Mouse (Mus musculus): ENCODE measurements at regions not wholly inside any gene's neighbourhood (a gene's known extent, or its start where the extent isn't known, plus 50 kb on each side); places are given as distances from the start of the nearest gene placed in this dataset.

DNA sequence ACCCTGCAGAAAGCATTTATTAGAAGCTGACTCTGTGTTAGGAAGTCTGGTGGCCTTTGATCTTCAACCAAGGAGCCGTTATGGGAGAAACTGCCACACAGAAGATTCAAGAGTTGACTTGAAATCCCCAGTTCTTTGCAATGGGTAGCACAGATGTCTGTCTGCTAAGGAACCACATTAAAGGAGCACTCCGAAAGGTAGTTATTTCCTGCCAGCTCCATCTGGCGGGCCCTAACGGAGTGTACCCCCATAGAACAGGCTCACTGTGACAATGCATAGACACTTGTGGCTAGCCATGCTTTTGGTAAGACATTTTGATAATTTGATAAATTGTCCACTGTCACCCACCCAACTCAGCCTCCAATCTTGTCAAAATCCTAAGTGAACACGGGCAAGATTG, 173.3 kb upstream of the Lef1 start:
- 72% methylated on average over 5 of the region's 5 CpGs for WGBS
- no peaks in the 10 kb centered on the region for H3K4me1 ChIP-seq (replicated peaks; ENCODE audit: control insufficient read depth, insufficient read depth, low read length)
- H3K4me2 ChIP-seq = no peak overlapping the region
- H3K36me3 ChIP-seq (ENCODE audit: control insufficient read depth, insufficient read depth, low read length) = no peaks in the 10 kb centered on the region
- no peak for ATAC-seq (replicated peaks; ENCODE audit: low FRiP score)
- no peak for DNase-seq (ENCODE audit: low spot score)
- H3K9ac ChIP-seq (ENCODE audit: low read depth, low read length) = no peak overlapping the region
- H3K4me3 ChIP-seq (ENCODE audit: low read depth, low read length) = no peak overlapping the region
- H3K9me3 ChIP-seq (ENCODE audit: control insufficient read depth, low read length) = no peaks in the 10 kb centered on the region
- H3K27me3 ChIP-seq (replicated peaks; ENCODE audit: control insufficient read depth, insufficient read depth, low read length) = no peaks in the 10 kb centered on the region
- no peak overlapping the region for H3K27ac ChIP-seq (ENCODE audit: low read depth, low read length)

DNA sequence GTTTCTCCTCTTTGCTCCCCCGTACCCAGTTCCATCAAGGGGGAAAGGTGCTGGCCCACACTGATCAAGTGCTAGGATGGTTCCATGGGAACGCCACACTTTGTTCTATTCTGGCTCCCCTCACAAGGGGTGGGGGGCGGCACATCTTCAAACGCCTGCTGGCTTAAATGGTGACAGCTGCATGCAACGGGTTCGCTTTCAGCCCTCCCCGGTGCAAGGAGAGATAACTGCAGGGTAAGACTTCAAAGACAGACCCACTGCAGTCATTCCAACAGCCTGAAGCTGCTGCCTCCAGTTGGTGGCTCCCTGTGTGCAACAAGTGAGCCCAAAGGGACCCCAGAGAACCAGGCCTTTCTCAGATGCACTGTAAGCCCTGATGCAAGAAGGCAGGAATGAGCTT, 173.9 kb upstream of the Lef1 start:
- Histone ChIP-seq H3K9ac (ENCODE audit: low read depth, low read length) (no peak overlapping the region), H3K27me3 (replicated peaks; ENCODE audit: control insufficient read depth, insufficient read depth, low read length) (no peaks in the 10 kb centered on the region), H3K4me2 (no peak overlapping the region), H3K9me3 (ENCODE audit: control insufficient read depth, low read length) (no peaks in the 10 kb centered on the region), H3K27ac (ENCODE audit: low read depth, low read length) (no peak overlapping the region), H3K4me1 (replicated peaks; ENCODE audit: control insufficient read depth, insufficient read depth, low read length) (no peaks in the 10 kb centered on the region), H3K36me3 (ENCODE audit: control insufficient read depth, insufficient read depth, low read length) (no peaks in the 10 kb centered on the region), H3K4me3 (ENCODE audit: low read depth, low read length) (no peak overlapping the region)
- no peak for DNase-seq (ENCODE audit: low spot score)
- 29% methylated on average over 7 of the region's 7 CpGs for WGBS
- no peak for ATAC-seq (replicated peaks; ENCODE audit: low FRiP score)

DNA sequence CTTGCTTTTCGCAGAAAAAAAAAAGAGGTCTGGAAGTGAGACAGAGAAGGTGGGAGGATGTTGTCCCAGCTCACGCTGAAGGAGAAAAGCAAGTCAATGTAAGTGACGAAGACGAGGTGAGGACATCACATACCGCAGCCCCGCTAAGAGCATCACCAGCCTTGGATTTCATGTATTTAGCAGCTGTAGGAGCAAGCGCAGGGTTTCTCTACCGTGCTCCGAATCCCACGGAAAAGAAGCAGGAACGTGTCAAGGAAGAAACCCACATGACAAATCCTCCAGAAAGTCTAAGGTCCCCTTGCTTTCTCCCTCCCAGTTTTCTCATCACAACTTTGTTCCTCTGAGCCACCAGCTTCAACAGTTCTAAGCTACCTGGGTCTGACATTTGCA, 174.3 kb upstream of the Lef1 start:
- H3K4me1 ChIP-seq (replicated peaks; ENCODE audit: control insufficient read depth, insufficient read depth, low read length) = no peaks in the 10 kb centered on the region
- H3K4me3 ChIP-seq (ENCODE audit: low read depth, low read length) = no peak overlapping the region
- H3K27ac ChIP-seq (ENCODE audit: low read depth, low read length) = no peak overlapping the region
- no peak overlapping the region for H3K9ac ChIP-seq (ENCODE audit: low read depth, low read length)
- WGBS = 68% methylated on average over 11 of the region's 11 CpGs
- no peaks in the 10 kb centered on the region for H3K9me3 ChIP-seq (ENCODE audit: control insufficient read depth, low read length)
- H3K4me2 ChIP-seq = no peak overlapping the region
- no peaks in the 10 kb centered on the region for H3K36me3 ChIP-seq (ENCODE audit: control insufficient read depth, insufficient read depth, low read length)
- ATAC-seq (replicated peaks; ENCODE audit: low FRiP score) (no peak), DNase-seq (ENCODE audit: low spot score) (no peak)
- H3K27me3 ChIP-seq (replicated peaks; ENCODE audit: control insufficient read depth, insufficient read depth, low read length) = no peaks in the 10 kb centered on the region

DNA sequence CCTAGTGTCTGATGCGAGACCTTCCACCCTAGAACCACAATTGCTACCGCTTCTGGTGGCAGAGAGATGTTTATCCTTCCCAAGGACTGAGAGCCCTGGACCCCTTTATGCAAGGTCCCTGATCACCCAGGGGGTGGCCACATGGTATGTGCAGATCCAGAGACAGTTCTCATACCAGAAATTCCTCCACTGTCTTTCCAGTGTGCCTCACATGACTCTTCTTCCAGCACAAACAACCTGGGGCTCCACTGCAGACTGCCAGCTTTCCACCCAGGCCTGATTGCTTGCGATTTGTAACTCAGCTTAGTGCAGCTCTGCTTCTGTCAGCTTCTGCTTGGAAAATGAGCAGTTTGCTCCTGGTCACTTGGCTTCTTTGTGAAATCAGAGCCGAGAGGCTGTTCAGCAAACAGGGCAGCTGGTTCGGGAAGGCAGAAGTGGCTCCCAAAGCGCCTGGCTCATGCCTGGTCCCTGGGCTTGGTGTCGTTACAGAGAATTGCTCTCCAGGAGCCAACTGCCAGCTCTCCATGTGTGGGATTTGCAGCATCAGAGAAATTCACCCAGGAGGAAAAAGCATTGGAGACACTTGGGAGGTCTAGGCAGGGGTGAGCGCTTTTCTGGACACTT, 174.9 kb upstream of the Lef1 start:
- 56% methylated on average over 8 of the region's 8 CpGs for WGBS
- Histone ChIP-seq H3K36me3 (ENCODE audit: control insufficient read depth, insufficient read depth, low read length) (no peaks in the 10 kb centered on the region), H3K9ac (ENCODE audit: low read depth, low read length) (no peak overlapping the region), H3K27me3 (replicated peaks; ENCODE audit: control insufficient read depth, insufficient read depth, low read length) (no peaks in the 10 kb centered on the region), H3K4me3 (ENCODE audit: low read depth, low read length) (no peak overlapping the region), H3K27ac (ENCODE audit: low read depth, low read length) (no peak overlapping the region), H3K4me1 (replicated peaks; ENCODE audit: control insufficient read depth, insufficient read depth, low read length) (no peaks in the 10 kb centered on the region), H3K4me2 (no peak overlapping the region), H3K9me3 (ENCODE audit: control insufficient read depth, low read length) (no peaks in the 10 kb centered on the region)
- DNase-seq (ENCODE audit: low spot score) (no peak), ATAC-seq (replicated peaks; ENCODE audit: low FRiP score) (no peak)

DNA sequence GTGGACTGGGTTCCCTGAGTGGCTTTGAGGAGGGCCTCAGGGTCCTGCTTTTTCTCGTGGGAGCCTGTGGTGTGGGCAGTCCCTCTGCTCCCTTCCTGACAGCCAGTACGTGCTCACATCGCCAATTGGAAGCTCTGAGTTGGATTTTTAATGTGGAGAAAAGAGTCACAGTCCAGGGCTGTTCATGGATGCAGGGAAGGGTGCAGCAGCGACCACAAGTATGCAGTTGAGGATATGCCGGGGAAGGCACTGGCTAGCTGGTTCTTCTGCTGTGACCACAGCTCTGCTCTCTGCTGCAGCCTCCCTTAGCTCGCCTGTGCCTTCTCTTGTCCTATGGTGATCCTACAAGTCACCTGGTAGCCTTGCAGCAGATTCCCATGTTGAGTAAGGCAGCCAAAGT, 177.5 kb upstream of the Lef1 start:
- no peaks in the 10 kb centered on the region for H3K36me3 ChIP-seq (ENCODE audit: control insufficient read depth, insufficient read depth, low read length)
- no peak overlapping the region for H3K27ac ChIP-seq (ENCODE audit: low read depth, low read length)
- H3K4me3 ChIP-seq (ENCODE audit: low read depth, low read length) = no peak overlapping the region
- H3K9me3 ChIP-seq (ENCODE audit: control insufficient read depth, low read length) = no peaks in the 10 kb centered on the region
- H3K4me2 ChIP-seq = no peak overlapping the region
- ATAC-seq (replicated peaks; ENCODE audit: low FRiP score) (no peak), DNase-seq (ENCODE audit: low spot score) (no peak)
- no peak overlapping the region for H3K9ac ChIP-seq (ENCODE audit: low read depth, low read length)
- H3K27me3 ChIP-seq (replicated peaks; ENCODE audit: control insufficient read depth, insufficient read depth, low read length) = no peaks in the 10 kb centered on the region
- WGBS = 66% methylated on average over 6 of the region's 6 CpGs
- H3K4me1 ChIP-seq (replicated peaks; ENCODE audit: control insufficient read depth, insufficient read depth, low read length) = no peaks in the 10 kb centered on the region

DNA sequence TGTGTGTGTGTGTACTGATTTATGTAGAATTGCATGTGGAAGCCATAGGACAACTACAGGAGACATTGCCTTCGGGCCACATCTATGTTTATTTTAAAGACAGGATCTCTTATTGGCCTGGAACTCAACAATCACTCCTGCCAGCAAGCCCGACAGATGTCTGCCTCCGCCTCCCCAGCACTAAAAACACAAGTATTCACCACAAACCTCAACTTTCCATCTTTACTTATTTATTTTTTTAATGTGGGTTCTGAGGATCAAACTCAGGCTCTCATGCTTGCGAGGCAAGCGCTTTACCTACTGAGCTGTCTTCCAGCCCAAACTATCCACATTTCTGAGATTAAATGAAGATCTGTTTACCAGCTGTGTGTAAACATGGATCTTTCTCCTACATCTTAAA, 178.0 kb upstream of the Lef1 start:
- no peaks in the 10 kb centered on the region for H3K4me1 ChIP-seq (replicated peaks; ENCODE audit: control insufficient read depth, insufficient read depth, low read length)
- DNase-seq (ENCODE audit: low spot score) = no peak
- no peak overlapping the region for H3K27ac ChIP-seq (ENCODE audit: low read depth, low read length)
- no peaks in the 10 kb centered on the region for H3K36me3 ChIP-seq (ENCODE audit: control insufficient read depth, insufficient read depth, low read length)
- no peak overlapping the region for H3K9ac ChIP-seq (ENCODE audit: low read depth, low read length)
- H3K4me2 ChIP-seq = no peak overlapping the region
- WGBS = 80% methylated on average over 5 of the region's 5 CpGs
- H3K27me3 ChIP-seq (replicated peaks; ENCODE audit: control insufficient read depth, insufficient read depth, low read length) = no peaks in the 10 kb centered on the region
- no peaks in the 10 kb centered on the region for H3K9me3 ChIP-seq (ENCODE audit: control insufficient read depth, low read length)
- H3K4me3 ChIP-seq (ENCODE audit: low read depth, low read length) = no peak overlapping the region
- ATAC-seq (replicated peaks; ENCODE audit: low FRiP score) = no peak

DNA sequence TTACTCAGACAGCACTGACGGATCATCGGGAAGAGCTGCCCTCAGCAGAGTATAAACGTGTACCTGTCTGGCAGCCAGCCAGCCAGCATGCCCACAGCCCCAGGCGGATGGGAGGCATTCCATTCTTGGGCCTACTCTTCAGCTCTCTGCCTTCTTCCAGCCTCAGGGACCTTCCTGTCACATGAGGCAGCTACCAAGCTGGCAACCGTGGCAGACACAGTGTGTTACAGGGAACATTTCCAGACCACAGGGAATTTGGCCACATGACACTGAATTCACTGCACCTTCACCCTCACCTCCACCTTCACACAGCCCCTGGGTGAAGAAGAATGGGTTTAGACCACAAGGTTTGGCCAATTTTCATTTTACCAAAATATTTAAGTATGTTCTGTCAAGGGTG, 185.3 kb upstream of the Lef1 start:
- no peaks in the 10 kb centered on the region for H3K4me1 ChIP-seq (replicated peaks; ENCODE audit: control insufficient read depth, insufficient read depth, low read length)
- H3K4me3 ChIP-seq (ENCODE audit: low read depth, low read length) = no peak overlapping the region
- no peak for DNase-seq (ENCODE audit: low spot score)
- 0 out of 2 replicates have a peak, but pooled peaks cover 2% of the 10 kb centered on the region for H3K27me3 ChIP-seq (replicated peaks; ENCODE audit: control insufficient read depth, insufficient read depth, low read length)
- no peaks in the 10 kb centered on the region for H3K36me3 ChIP-seq (ENCODE audit: control insufficient read depth, insufficient read depth, low read length)
- H3K9me3 ChIP-seq (ENCODE audit: control insufficient read depth, low read length) = no peaks in the 10 kb centered on the region
- no peak overlapping the region for H3K4me2 ChIP-seq
- H3K9ac ChIP-seq (ENCODE audit: low read depth, low read length) = no peak overlapping the region
- no peak overlapping the region for H3K27ac ChIP-seq (ENCODE audit: low read depth, low read length)
- ATAC-seq (replicated peaks; ENCODE audit: low FRiP score) = no peak
- 65% methylated on average over 5 of the region's 5 CpGs for WGBS

DNA sequence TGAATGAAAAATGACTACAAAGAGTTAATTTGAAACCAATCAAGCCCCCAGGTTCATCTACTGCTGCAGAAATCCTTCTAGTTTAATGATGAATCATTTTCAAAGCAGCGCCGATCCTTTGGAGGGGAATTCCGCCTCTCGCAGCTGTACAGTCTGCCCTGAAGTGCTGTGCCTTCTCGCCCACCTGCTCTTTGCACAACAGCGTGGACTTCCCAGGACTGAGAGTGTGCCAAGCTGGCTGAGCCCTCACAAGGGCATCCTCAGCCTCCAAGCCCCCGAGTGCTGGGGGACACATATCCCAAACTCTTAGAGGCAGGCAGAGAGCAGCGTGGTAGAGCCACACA, 186.7 kb upstream of the Lef1 start:
- DNase-seq (ENCODE audit: low spot score) (no peak), ATAC-seq (replicated peaks; ENCODE audit: low FRiP score) (no peak)
- Histone ChIP-seq H3K4me3 (ENCODE audit: low read depth, low read length) (no peak overlapping the region), H3K4me1 (replicated peaks; ENCODE audit: control insufficient read depth, insufficient read depth, low read length) (no peaks in the 10 kb centered on the region), H3K27me3 (replicated peaks; ENCODE audit: control insufficient read depth, insufficient read depth, low read length) (0 out of 2 replicates have a peak, but pooled peaks cover 2% of the 10 kb centered on the region), H3K9me3 (ENCODE audit: control insufficient read depth, low read length) (no peaks in the 10 kb centered on the region), H3K36me3 (ENCODE audit: control insufficient read depth, insufficient read depth, low read length) (no peaks in the 10 kb centered on the region), H3K27ac (ENCODE audit: low read depth, low read length) (no peak overlapping the region), H3K9ac (ENCODE audit: low read depth, low read length) (no peak overlapping the region), H3K4me2 (peak overlapping the region; percentile 16; the same call in 1 of the 2 replicates)
- WGBS = 55% methylated on average over 8 of the region's 8 CpGs

DNA sequence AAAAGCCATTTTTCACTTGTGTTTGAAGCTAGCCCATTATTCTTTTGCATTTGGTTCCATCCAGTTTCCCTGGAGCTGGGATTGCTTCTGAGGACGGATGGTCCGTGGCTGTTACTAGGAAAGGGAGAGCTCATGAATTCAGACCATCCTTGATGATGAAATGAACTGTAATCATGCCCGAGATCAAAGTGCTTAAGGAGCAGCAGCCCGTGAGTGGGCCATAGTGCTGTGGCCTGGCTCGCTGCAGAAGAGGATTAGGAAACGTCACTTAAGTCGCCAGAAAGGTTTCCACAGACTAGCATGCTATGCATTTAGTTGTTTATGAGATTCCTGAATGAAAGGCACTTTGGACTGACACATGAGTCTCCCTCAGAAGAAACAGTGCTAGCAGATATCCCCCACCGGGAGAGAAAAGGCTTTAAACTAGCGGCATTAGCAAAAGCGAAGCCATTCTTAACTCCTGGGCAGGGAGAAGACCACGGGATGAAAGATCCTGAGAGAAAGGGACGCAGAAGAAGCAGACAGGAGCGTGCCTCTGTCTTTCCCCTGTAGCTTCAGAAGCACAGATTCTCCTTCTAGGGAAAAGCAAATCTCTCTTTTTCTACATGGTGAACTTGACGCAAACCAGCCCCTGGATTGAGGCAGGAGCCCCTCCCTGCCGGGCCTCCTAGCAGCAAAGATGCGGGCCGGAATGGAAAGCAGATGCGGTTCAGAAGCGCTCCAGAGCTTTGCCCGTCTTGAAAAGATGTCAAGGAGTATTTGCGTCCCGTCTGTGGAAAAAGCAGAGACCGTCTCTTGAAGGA, 187.3 kb upstream of the Lef1 start:
- Histone ChIP-seq H3K27me3 (replicated peaks; ENCODE audit: control insufficient read depth, insufficient read depth, low read length) (0 out of 2 replicates have a peak, but pooled peaks cover 2% of the 10 kb centered on the region), H3K9me3 (ENCODE audit: control insufficient read depth, low read length) (no peaks in the 10 kb centered on the region), H3K4me1 (replicated peaks; ENCODE audit: control insufficient read depth, insufficient read depth, low read length) (no peaks in the 10 kb centered on the region), H3K27ac (ENCODE audit: low read depth, low read length) (no peak overlapping the region), H3K36me3 (ENCODE audit: control insufficient read depth, insufficient read depth, low read length) (no peaks in the 10 kb centered on the region), H3K4me2 (peak overlapping the region; percentile 16; the same call in 1 of the 2 replicates), H3K4me3 (ENCODE audit: low read depth, low read length) (no peak overlapping the region), H3K9ac (ENCODE audit: low read depth, low read length) (no peak overlapping the region)
- ATAC-seq (replicated peaks; ENCODE audit: low FRiP score) = no peak
- DNase-seq (ENCODE audit: low spot score) = no peak
- WGBS = 50% methylated on average over 23 of the region's 23 CpGs

Measured in liver, embryonic 11.5 days (tissue).